Mouse (Mus musculus) G1E-ER4 (cell line): ENCODE measurements around the gene Gata1. TPM values are rescaled to one million over a fixed set of nuclear protein-coding genes. Genes with fewer than 3 reads are reported as not detected.

Experiments used
- GATA1 ChIP-seq: IDR thresholded peaks from one replicate; pipeline ENCODE4 v1.8.0; 2012; ENCODE audit warnings: low read length, inconsistent platforms
- polyA plus RNA-seq: library from polyadenylated mRNA; stranded (reverse); fragments of >175 nt; gene quantifications from 2 replicates; pipeline ENCODE4 v1.2.3, GENCODE M21; 2012

The Gata1 gene
- polyA plus RNA-seq, 1 experiment = 1,486 TPM

- peak; percentile 23 for TF ChIP-seq GATA1
Observed at GRCm38 (mm10) chrX:7971292-7971691, 6.6 kb downstream of the Gata1 start.

- no peak for TF ChIP-seq GATA1
Observed at GRCm38 (mm10) chrX:7968899-7969298, 9.0 kb downstream of the Gata1 start.

- peak; percentile 59 for TF ChIP-seq GATA1
Observed at GRCm38 (mm10) chrX:7968226-7968625, 9.6 kb downstream of the Gata1 start.

GRCm38 (mm10) chrX:7967596-7968201 lies 10.2 kb downstream of the Gata1 start:
- no peak for TF ChIP-seq GATA1

GRCm38 (mm10) chrX:7966161-7966560 lies 11.7 kb downstream of the Gata1 start:
- no peak for TF ChIP-seq GATA1

- TF ChIP-seq GATA1 = peak; percentile 20
Observed at GRCm38 (mm10) chrX:7963829-7964626, 13.8 kb downstream of the Gata1 start.

- TF ChIP-seq GATA1 = no peak
Observed at GRCm38 (mm10) chrX:7958868-7959267, 19.0 kb downstream of the Gata1 start.

- TF ChIP-seq GATA1 = no peak
Observed at GRCm38 (mm10) chrX:7950091-7950490, 27.8 kb downstream of the Gata1 start.

GRCm38 (mm10) chrX:7947900-7948492 lies 29.9 kb downstream of the Gata1 start:
- no peak for TF ChIP-seq GATA1

- TF ChIP-seq GATA1 = no peak
Observed at GRCm38 (mm10) chrX:7947108-7947899, 30.6 kb downstream of the Gata1 start, which contains the start of gene Hdac6. TSS of gene Hdac6 (minus strand) at chrX:7947889.

- no peak for TF ChIP-seq GATA1
Observed at GRCm38 (mm10) chrX:7945618-7946017, 32.3 kb downstream of the Gata1 start.

- TF ChIP-seq GATA1 = no peak
Observed at GRCm38 (mm10) chrX:7937667-7938066, 40.2 kb downstream of the Gata1 start.

GRCm38 (mm10) chrX:7936874-7937273 lies 41.0 kb downstream of the Gata1 start:
- no peak for TF ChIP-seq GATA1

GRCm38 (mm10) chrX:7928270-7928790 lies 49.5 kb downstream of the Gata1 start, which contains the start of gene Eras:
TSS of gene Eras (minus strand) at chrX:7928607.
- no peak for TF ChIP-seq GATA1

- no peak for TF ChIP-seq GATA1
Observed at GRCm38 (mm10) chrX:7927116-7927515, 50.8 kb downstream of the Gata1 start.
